Mouse (Mus musculus) olfactory bulb, adult 2 months (tissue): Measurements from ENCODE around the gene Dag1. TPM values are rescaled to one million over a fixed set of nuclear protein-coding genes. Genes with fewer than 3 reads are reported as not detected.
"Not testable (repeated sequence)": the region's sequence is repeated elsewhere in the genome, so short reads cannot be mapped to it uniquely, and the experiment has no call there.

Source experiments
- H3K27ac ChIP-seq: fragments of 200-500 bp; 2 replicates; pipeline ENCODE4 v1.5.1; 2012; ENCODE audit warnings: low read depth, low read length; ENCODE audit not compliant: insufficient read depth
- H3K4me1 ChIP-seq: fragments of 200-500 bp; 2 replicates; pipeline ENCODE4 v1.6.1; 2012; ENCODE audit warnings: low read length; ENCODE audit not compliant: control insufficient read depth, insufficient read depth
- H3K4me3 ChIP-seq: fragments of 200-500 bp; 2 replicates; pipeline ENCODE4 v1.5.1; 2012; ENCODE audit warnings: mild to moderate bottlenecking, low read depth, low read length, moderate library complexity; ENCODE audit not compliant: insufficient read depth
- CTCF ChIP-seq: fragments of 200-500 bp; IDR thresholded peaks from 2 replicates; pipeline ENCODE4 v1.5.1; 2012; ENCODE audit warnings: low read depth, mild to moderate bottlenecking, low read length, moderate library complexity; ENCODE audit not compliant: insufficient read depth
- POLR2A ChIP-seq: fragments of 200-500 bp; IDR thresholded peaks from 2 replicates; pipeline ENCODE4 v1.6.1; 2012; ENCODE audit warnings: mild to moderate bottlenecking, low read depth, low read length, moderate library complexity; ENCODE audit not compliant: insufficient read depth
- WGBS: fragments of 180-500 bp; shearing (Covaris S2); methylation state at CpG from one replicate; pipeline ENCODE4 v1.1.7; 2018; 5-methylcytosine and 5-hydroxymethylcytosine counted together
- polyA plus RNA-seq: library from polyadenylated mRNA; stranded (reverse); fragments of >200 nt; gene quantifications from 2 replicates; pipeline ENCODE4 v1.2.4, GENCODE M21; 2012; ENCODE audit warnings: low replicate concordance; ENCODE audit not compliant: missing spikeins, insufficient read depth, insufficient read length

Dag1 gene
- polyA plus RNA-seq, 1 experiment: not detected

DNA sequence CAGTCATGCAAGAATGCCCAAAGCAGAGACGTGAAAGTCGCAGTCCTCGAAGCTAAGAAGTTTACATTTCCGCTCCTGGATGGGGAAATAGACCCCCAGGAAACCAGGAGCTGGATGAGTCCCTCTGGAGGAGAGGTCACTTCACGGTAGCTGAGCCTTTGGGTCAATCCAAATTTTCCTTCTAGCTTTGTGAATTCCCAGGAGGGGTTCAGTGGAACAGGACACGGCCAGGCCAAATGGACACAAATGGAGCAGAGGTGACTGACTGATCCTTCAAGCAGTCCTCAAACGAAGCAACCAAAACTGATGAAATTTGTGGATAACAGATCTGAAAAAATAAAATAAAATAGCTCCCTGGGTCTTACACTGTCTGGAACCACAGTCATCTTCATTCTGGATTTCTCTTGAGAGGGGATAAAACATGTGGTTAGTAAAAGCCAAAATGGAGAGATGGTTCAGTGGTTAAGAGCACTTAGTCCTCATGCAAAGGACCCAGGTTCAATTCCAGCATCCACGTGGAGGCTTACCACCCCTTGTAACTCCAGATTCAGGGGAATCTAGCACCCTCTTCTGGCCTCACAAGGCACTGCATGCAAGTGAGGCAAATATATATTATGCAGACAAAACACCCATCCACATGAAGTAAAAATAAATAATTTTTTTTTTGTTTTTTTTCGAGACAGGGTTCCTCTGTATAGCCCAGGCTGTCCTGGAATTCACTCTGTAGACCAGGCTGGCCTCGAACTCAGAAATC, 15.1 kb upstream of the Dag1 start:
- Histone ChIP-seq H3K4me3 (no peak overlapping the region), H3K4me1 (0 out of 2 replicates have a peak, but pooled peaks cover 2% of the 10 kb centered on the region), H3K27ac (no peak overlapping the region)
- WGBS: 74% methylated on average over 10 of the region's 10 CpGs
- TF ChIP-seq POLR2A: no peak
- TF ChIP-seq CTCF: no peak

DNA sequence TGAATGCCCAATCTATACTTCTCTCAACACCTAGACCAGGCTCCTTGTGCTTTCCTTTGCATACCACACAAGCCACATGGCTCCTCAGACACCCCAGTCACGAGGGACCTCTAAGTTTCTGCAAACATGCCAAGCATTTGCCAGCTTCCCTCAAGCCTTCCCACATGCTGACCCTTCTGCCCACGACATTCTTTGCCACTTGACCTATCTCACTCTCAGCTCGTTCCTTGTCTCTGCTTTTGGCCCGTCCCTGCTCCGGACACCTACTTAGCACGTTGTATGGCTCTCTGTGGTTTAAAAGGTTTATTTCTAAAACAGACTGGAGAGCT, 11.5 kb upstream of the Dag1 start:
- 73% methylated on average over 6 of the region's 6 CpGs for WGBS

GRCm38 (mm10) chr9:108274476-108275330, 10.9 kb upstream of the Dag1 start:
- Histone ChIP-seq H3K4me1 (no peaks in the 10 kb centered on the region), H3K4me3 (no peak overlapping the region), H3K27ac (no peak overlapping the region)
- WGBS: 81% methylated on average over 5 of the region's 5 CpGs
- TF ChIP-seq CTCF (no peak), POLR2A (no peak)

More for the DNA sequence above, 11.5 kb upstream of the Dag1 start:
- no peak overlapping the region for H3K4me3 ChIP-seq
- no peak overlapping the region for H3K27ac ChIP-seq
- 0 out of 2 replicates have a peak, but pooled peaks cover 2% of the 10 kb centered on the region for H3K4me1 ChIP-seq
- TF ChIP-seq CTCF (no peak), POLR2A (no peak)

DNA sequence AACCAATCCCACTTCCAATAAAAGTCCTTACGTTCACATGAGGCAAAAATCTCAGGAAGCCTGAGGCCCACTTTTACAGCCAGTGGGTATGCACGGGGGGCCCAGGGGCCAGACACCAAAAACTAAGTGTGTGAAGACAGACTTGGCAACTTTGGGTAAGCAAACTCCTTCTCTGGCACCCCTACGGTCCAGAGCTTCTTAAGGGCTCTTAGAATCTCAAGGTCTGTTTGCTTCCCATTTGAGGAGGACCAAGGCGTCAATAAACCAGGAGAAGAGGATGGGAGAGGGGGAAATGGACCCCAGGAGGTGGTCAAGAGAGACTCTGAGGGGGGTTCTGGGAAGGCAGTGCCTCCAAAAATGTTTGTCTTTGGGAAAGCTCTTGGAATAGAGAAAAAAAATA, 9.7 kb upstream of the Dag1 start:
- no peak for TF ChIP-seq CTCF
- TF ChIP-seq POLR2A: no peak
- no peak overlapping the region for H3K4me3 ChIP-seq
- 81% methylated on average over 4 of the region's 4 CpGs for WGBS
- no peak overlapping the region for H3K27ac ChIP-seq
- no peaks in the 10 kb centered on the region for H3K4me1 ChIP-seq

DNA sequence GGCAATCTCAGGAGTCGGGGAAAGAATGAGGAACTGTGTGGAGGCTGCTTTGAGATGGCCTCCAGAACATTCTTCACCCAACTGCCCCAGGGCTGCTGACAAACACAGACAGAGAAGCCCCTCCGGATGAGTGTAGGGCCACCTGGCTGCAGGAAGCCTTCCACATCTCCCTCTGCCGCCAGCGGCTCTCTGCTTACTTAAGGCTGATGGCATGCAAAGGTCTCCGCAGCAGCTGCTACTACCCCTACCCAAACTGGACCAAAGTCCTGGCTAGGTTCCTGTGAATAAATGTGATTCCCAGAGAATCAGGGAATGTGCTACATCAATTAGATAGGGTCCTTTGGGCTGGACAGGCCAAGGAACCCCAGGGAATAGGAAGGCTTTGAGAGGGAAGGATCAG, 8.9 kb upstream of the Dag1 start:
- H3K4me1 ChIP-seq: no peaks in the 10 kb centered on the region
- WGBS: 79% methylated on average over 5 of the region's 5 CpGs
- no peak for TF ChIP-seq POLR2A
- TF ChIP-seq CTCF: no peak
- no peak overlapping the region for H3K4me3 ChIP-seq
- H3K27ac ChIP-seq: no peak overlapping the region

DNA sequence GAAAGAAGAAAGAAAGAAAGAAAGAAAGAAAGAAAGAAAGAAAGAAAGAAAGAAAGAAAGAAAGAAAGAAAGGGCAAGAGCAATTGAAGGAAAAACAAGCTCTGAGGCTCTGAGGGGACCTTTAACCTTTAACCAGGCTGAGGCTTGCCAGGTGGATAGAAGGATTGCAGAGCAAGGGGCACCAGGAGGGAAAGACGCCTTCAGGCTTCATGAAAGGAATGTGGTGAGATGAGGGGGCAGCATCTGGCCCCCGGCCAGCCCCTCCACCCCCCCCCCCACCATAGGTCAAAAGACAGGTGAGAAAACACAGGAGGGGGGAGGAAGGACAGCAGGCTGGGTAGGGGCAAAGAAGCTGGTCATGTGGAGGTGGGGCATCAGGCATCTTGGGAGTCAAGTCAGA, 8.2 kb upstream of the Dag1 start:
- H3K27ac ChIP-seq: no peak overlapping the region
- TF ChIP-seq POLR2A (no peak), CTCF (no peak)
- WGBS: 51% methylated on average over 2 of the region's 2 CpGs
- no peaks in the 10 kb centered on the region for H3K4me1 ChIP-seq
- H3K4me3 ChIP-seq: no peak overlapping the region

GRCm38 (mm10) chr9:108268701-108269100, 4.9 kb upstream of the Dag1 start:
- not testable (repeated sequence) for H3K27ac ChIP-seq, H3K4me1 ChIP-seq, H3K4me3 ChIP-seq
- WGBS: 66% methylated on average over 7 of the region's 7 CpGs

DNA sequence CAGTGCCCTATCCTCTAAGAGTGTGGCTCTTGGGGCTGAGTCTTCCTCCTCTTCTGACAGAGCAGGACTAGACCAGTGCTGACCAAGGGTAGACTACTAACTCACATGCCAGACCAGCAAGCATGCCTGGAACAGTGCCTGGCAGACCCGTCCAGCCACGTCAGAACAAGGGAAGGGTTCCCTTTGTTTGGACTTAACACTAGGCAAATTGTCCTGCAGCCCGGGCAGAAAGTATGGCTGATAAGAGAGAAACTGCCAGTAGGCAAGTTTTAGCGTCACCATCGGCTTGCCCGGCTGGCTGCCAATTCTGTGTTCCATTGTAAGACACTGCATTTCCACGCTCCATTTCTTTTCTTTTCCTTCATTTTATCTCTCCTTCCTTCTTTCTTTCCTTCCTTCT, 3.9 kb upstream of the Dag1 start:
- WGBS: 46% methylated on average over 7 of the region's 7 CpGs
- Histone ChIP-seq H3K27ac (no peak overlapping the region), H3K4me3 (no peak overlapping the region), H3K4me1 (no peaks in the 10 kb centered on the region)
- TF ChIP-seq CTCF: no peak
- TF ChIP-seq POLR2A: no peak

DNA sequence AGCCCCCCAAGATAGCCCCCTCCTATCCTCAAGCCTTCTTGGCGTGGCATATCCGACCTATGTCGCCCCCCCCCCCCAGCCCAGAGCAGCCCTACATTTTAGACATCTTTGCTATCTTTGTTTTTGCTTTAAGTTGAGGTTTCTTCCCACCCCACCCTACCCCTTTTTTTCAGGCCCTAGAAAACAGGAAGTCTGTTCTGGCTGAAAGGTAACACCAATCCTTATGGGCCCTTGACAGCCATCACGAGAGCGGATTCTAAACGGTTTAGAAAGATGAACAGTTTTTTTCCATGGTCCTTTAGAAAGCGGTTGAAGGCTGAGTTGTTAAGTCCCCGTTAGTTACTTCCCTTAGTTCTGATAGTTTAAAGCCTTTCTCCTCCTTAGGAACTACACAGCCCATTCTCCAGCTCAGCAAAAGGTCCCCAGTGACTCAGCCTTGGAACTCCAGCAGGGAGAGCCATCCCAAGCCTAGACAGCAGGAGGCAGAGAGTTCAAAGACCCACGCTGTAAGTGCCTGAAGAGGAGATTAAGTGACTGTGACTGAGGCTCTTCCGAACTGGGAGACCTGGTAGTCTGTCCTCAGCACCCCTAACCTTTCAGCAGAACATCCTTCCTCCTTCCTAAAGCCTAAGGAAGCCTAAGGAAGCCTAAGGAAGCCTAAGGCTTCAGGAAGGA, 2.6 kb upstream of the Dag1 start:
- peaks cover 5% of the 10 kb centered on the region; the same call in 1 of the 2 replicates for H3K4me1 ChIP-seq
- H3K27ac ChIP-seq: no peak overlapping the region
- 82% methylated on average over 10 of the region's 10 CpGs for WGBS
- no peak overlapping the region for H3K4me3 ChIP-seq
- TF ChIP-seq POLR2A (no peak), CTCF (no peak)
